ENCODE assay signal across 21 mouse cellular contexts in genomic region chr12:52198471-52198870, GRCm38 (mm10).
"Had no signal": no experiment of that assay in that cellular context is flagged by ENCODE, and none has a peak within 500 bp of the region (broad histone marks: within the 10 kb centered on the region; RNA-seq: fewer than 3 reads in every experiment).

No protein-coding gene starts in this region.

- H3K27ac ChIP-seq: lung, embryonic 15.5 days; macrophage; midbrain, embryonic 10.5 days; midbrain, embryonic 12.5 days; neural tube, embryonic 12.5 days had no signal

- H3K9ac ChIP-seq: liver, postnatal 0 days; lung, embryonic 15.5 days; midbrain, embryonic 12.5 days; neural tube, embryonic 12.5 days had no signal

- H3K9me3 ChIP-seq: lung, embryonic 15.5 days; midbrain, embryonic 10.5 days; midbrain, embryonic 12.5 days; neural tube, embryonic 12.5 days had no signal

- H3K4me3 ChIP-seq: lung, embryonic 15.5 days; midbrain, embryonic 10.5 days; midbrain, embryonic 12.5 days; myocyte; neural tube, embryonic 12.5 days had no signal

- H3K36me3 ChIP-seq: lung, embryonic 15.5 days; midbrain, embryonic 10.5 days; midbrain, embryonic 12.5 days; neural tube, embryonic 12.5 days had no signal

- ATAC-seq: liver, postnatal 0 days; lung, postnatal 0 days; midbrain, embryonic 16.5 days had no signal

- H3K4me2 ChIP-seq: lung, embryonic 15.5 days; midbrain, embryonic 12.5 days; neural tube, embryonic 12.5 days had no signal

- DNase-seq: liver, postnatal 0 days; lung, adult 2 months; lung, postnatal 14 days; lung, postnatal 36 days; midbrain, embryonic 14.5 days; retina, postnatal 1 day; right cerebral cortex, adult 18-20 months; right cerebral cortex, postnatal 25 days; right cerebral cortex, postnatal 4 days; spleen, adult 18-20 months; thymus, adult 18-20 months; thymus, postnatal 14 days; thymus, postnatal 36 days had no signal

- H3K27me3 ChIP-seq: lung, embryonic 15.5 days; midbrain, embryonic 12.5 days; neural tube, embryonic 12.5 days had no signal

- H3K4me1 ChIP-seq: lung, embryonic 15.5 days; midbrain, embryonic 10.5 days; midbrain, embryonic 12.5 days; neural tube, embryonic 12.5 days had no signal
